Mouse (Mus musculus) hindbrain, embryonic 11.5 days (tissue): ENCODE results near the gene Prrx1. TPM values are rescaled to one million over a fixed set of nuclear protein-coding genes. Genes with fewer than 3 reads are reported as not detected.
A peak's percentile ranks its signal among the peaks of the same experiment; 100 is the strongest.

Experiments used
- ATAC-seq: fragments of 200-750 bp; cut with Nextera tagmentation; 2 replicates; pipeline ENCODE4 v1.8.0; 2017; ENCODE audit warnings: mild to moderate bottlenecking, moderate TSS enrichment, moderate library complexity; ENCODE audit not compliant: low FRiP score
- DNase-seq: peaks from one replicate; pipeline ENCODE4 v3.0.0-alpha.2; 2015; ENCODE audit warnings: low spot score
- H3K27ac ChIP-seq: fragments of 300-500 bp; sonication (generic); 2 replicates; pipeline ENCODE4 v1.5.1; 2014; ENCODE audit warnings: mild to moderate bottlenecking, low read depth, low read length
- H3K27me3 ChIP-seq: fragments of 300-500 bp; sonication (generic); 2 replicates; pipeline ENCODE4 v1.6.1; 2014; ENCODE audit warnings: mild to moderate bottlenecking, low read length, moderate library complexity, mixed read lengths; ENCODE audit not compliant: control insufficient read depth, insufficient read depth
- H3K36me3 ChIP-seq: fragments of 300-500 bp; sonication (generic); 2 replicates; pipeline ENCODE4 v1.6.1; 2014; ENCODE audit warnings: mild to moderate bottlenecking, low read length, moderate library complexity, mixed read lengths; ENCODE audit not compliant: control insufficient read depth, insufficient read depth
- H3K4me1 ChIP-seq: fragments of 300-500 bp; sonication (generic); replicated peaks from 2 replicates; pipeline ENCODE4 v1.6.1; 2014; ENCODE audit warnings: low read length, mixed read lengths; ENCODE audit not compliant: control insufficient read depth, insufficient read depth
- H3K4me2 ChIP-seq: fragments of 300-500 bp; sonication (generic); replicated peaks from 2 replicates; pipeline ENCODE4 v1.6.1; 2014; ENCODE audit warnings: mild to moderate bottlenecking, low read depth, low read length
- H3K4me3 ChIP-seq: fragments of 300-500 bp; sonication (generic); 2 replicates; pipeline ENCODE4 v1.5.1; 2014; ENCODE audit warnings: low read depth, low read length
- H3K9ac ChIP-seq: fragments of 300-500 bp; sonication (generic); 2 replicates; pipeline ENCODE4 v1.6.1; 2014; ENCODE audit warnings: low read depth, low read length
- H3K9me3 ChIP-seq: fragments of 300-500 bp; sonication (generic); 2 replicates; pipeline ENCODE4 v1.6.1; 2016; ENCODE audit warnings: low read length; ENCODE audit not compliant: control insufficient read depth
- whole genome bisulfite sequencing: fragments of 180-500 bp; shearing (Covaris S2); extraction: QIAGEN DNeasy Blood & Tissue Kit; methylation state at CpG from one replicate; pipeline ENCODE4 v1.1.7; 2014; 5-methylcytosine and 5-hydroxymethylcytosine counted together
- polyA plus RNA-seq: library from polyadenylated mRNA; unstranded; fragments of >200 nt; fragmentation: Nextera tagmentation; extraction: Ambion mirVana; gene quantifications from 2 replicates; pipeline ENCODE4 v1.2.1, GENCODE M21; 2014

Prrx1 gene
- polyA plus RNA-seq, 1 experiment from 2014 or later = 71.0 TPM

- Histone ChIP-seq H3K4me1 (no peaks in the 10 kb centered on the region), H3K36me3 (no peaks in the 10 kb centered on the region), H3K27me3 (no peaks in the 10 kb centered on the region), H3K9ac (no peak overlapping the region), H3K27ac (no peak overlapping the region), H3K4me3 (no peak overlapping the region), H3K9me3 (no peaks in the 10 kb centered on the region), H3K4me2 (no peak overlapping the region)
- ATAC-seq = no peak
- 88% methylated on average over 3 of the region's 3 CpGs for WGBS
- DNase-seq = no peak
Observed at GRCm38 (mm10) chr1:163350988-163351387, 37.5 kb upstream of the Prrx1 start.

DNA sequence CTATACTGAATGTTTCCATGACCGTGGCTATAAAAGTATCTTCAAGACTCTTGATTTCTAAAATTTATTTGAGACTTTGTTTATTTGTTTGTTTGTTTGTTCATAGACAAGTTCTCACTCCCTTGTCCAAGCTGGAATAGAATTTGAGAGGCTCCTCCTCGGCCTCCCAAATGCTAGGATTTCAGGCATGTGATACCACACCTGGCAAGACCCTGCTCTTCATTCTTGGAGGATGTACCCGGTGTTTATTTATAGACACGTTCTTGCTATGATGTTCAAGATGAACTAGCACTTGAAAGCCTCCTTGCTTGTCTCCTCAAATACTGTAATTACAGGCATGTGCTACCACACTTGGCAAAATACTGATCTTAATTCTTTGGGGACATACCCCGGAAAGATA, 32.0 kb upstream of the Prrx1 start:
- no peak overlapping the region for H3K4me3 ChIP-seq
- DNase-seq (no peak), ATAC-seq (no peak)
- H3K27me3 ChIP-seq = no peaks in the 10 kb centered on the region
- no peak overlapping the region for H3K4me2 ChIP-seq
- 87% methylated on average over 5 of the region's 5 CpGs for WGBS
- H3K9me3 ChIP-seq = no peaks in the 10 kb centered on the region
- H3K36me3 ChIP-seq = no peaks in the 10 kb centered on the region
- H3K4me1 ChIP-seq = no peaks in the 10 kb centered on the region
- H3K27ac ChIP-seq = no peak overlapping the region
- H3K9ac ChIP-seq = no peak overlapping the region

DNA sequence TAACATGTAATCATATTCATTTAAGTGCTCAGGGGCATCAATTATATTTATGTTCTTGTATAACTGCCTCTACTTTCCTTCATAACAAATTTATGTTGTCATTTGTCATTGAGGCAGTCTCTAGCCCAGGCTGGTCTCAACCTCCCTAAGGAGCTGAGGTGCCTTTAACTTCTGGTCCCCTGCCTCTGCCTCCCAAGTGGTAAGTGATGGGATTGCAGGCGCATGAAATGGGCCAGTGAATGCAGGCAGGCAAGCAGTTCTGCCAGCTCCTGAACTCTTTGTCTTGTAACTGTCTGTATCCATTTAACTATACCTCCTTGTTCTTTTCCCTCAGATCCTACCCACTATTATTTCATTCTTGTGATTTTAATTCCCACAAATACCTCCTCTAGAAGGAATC, 31.4 kb upstream of the Prrx1 start:
- H3K4me1 ChIP-seq = no peaks in the 10 kb centered on the region
- H3K4me3 ChIP-seq = no peak overlapping the region
- ATAC-seq (no peak), DNase-seq (peak; percentile 28)
- H3K36me3 ChIP-seq = no peaks in the 10 kb centered on the region
- no peak overlapping the region for H3K4me2 ChIP-seq
- no peaks in the 10 kb centered on the region for H3K27me3 ChIP-seq
- H3K9me3 ChIP-seq = no peaks in the 10 kb centered on the region
- H3K9ac ChIP-seq = no peak overlapping the region
- 30% methylated on average over 1 of the region's 1 CpGs for WGBS
- H3K27ac ChIP-seq = no peak overlapping the region

DNA sequence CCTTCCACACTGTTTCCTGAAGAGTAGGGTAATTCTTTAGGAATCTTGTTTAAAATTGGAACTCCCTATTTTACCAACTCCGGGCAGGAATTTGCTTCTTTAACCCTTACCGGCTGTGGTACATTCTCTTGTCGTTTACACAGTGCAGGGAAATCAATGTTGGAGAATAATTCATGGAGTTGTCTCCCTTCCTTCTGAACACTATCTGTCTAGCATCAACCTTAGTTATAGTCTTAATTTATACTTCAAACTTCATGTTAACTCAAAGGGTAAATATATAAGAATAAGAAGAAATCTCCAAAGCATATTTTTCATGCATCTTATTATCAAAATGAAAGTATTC, 25.7 kb upstream of the Prrx1 start:
- Histone ChIP-seq H3K4me2 (no peak overlapping the region), H3K36me3 (no peaks in the 10 kb centered on the region), H3K9ac (no peak overlapping the region), H3K27me3 (no peaks in the 10 kb centered on the region), H3K4me3 (no peak overlapping the region), H3K27ac (no peak overlapping the region), H3K9me3 (no peaks in the 10 kb centered on the region), H3K4me1 (no peaks in the 10 kb centered on the region)
- ATAC-seq = no peak
- DNase-seq = no peak
- 72% methylated on average over 3 of the region's 3 CpGs for WGBS

DNA sequence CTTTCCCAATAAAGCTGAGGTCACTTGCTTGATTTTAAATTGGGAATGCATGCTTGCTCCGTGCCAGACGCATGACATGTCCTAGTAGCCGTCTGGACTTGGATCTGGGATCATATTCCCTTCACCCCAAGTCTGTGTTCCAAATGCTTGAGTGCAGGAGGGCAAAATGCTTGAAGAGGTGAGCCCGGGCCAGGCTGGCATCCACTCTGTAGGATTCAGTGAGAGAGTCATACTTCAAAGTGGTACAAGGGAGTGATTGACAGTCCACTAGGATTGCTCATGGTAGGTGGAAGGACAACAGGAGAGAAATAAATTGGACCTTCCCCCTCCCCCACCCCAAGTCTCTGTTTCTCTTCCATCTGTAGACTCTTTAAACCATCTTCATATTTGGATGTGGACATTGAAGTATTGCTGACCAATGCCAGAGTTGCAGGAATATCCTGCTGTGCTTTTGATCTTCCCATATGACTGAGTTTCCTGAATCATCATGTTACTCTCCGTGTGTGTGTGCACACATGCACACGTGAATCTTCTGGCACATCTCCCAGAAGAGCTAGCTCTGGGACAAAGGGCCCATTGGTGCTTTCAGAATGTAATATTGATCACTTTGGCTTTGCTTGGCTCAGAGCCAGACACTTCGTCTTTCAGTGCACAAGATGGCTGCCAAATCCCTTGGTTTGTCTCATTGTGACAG, 25.2 kb upstream of the Prrx1 start:
- H3K27ac ChIP-seq = no peak overlapping the region
- no peak overlapping the region for H3K4me2 ChIP-seq
- no peaks in the 10 kb centered on the region for H3K36me3 ChIP-seq
- DNase-seq = peak; percentile 16
- 0 out of 2 replicates have a peak, but pooled peaks have one; percentile 25 for ATAC-seq
- no peaks in the 10 kb centered on the region for H3K4me1 ChIP-seq
- no peak overlapping the region for H3K9ac ChIP-seq
- no peak overlapping the region for H3K4me3 ChIP-seq
- H3K27me3 ChIP-seq = no peaks in the 10 kb centered on the region
- no peaks in the 10 kb centered on the region for H3K9me3 ChIP-seq
- WGBS = 60% methylated on average over 7 of the region's 7 CpGs

- no peak for ATAC-seq
- no peak overlapping the region for H3K9ac ChIP-seq
- 93% methylated on average over 2 of the region's 2 CpGs for WGBS
- H3K9me3 ChIP-seq = no peaks in the 10 kb centered on the region
- no peaks in the 10 kb centered on the region for H3K27me3 ChIP-seq
- H3K4me3 ChIP-seq = no peak overlapping the region
- no peaks in the 10 kb centered on the region for H3K4me1 ChIP-seq
- no peaks in the 10 kb centered on the region for H3K36me3 ChIP-seq
- H3K4me2 ChIP-seq = no peak overlapping the region
- no peak for DNase-seq
- H3K27ac ChIP-seq = no peak overlapping the region
Observed at GRCm38 (mm10) chr1:163337821-163338220, 24.3 kb upstream of the Prrx1 start.

GRCm38 (mm10) chr1:163327279-163327678, 13.8 kb upstream of the Prrx1 start:
- Histone ChIP-seq H3K27ac (no peak overlapping the region), H3K9me3 (no peaks in the 10 kb centered on the region), H3K9ac (no peak overlapping the region), H3K4me2 (no peak overlapping the region), H3K27me3 (no peaks in the 10 kb centered on the region), H3K4me1 (no peaks in the 10 kb centered on the region), H3K36me3 (no peaks in the 10 kb centered on the region), H3K4me3 (no peak overlapping the region)
- DNase-seq = no peak
- WGBS = 60% methylated on average over 2 of the region's 2 CpGs
- ATAC-seq = no peak

DNA sequence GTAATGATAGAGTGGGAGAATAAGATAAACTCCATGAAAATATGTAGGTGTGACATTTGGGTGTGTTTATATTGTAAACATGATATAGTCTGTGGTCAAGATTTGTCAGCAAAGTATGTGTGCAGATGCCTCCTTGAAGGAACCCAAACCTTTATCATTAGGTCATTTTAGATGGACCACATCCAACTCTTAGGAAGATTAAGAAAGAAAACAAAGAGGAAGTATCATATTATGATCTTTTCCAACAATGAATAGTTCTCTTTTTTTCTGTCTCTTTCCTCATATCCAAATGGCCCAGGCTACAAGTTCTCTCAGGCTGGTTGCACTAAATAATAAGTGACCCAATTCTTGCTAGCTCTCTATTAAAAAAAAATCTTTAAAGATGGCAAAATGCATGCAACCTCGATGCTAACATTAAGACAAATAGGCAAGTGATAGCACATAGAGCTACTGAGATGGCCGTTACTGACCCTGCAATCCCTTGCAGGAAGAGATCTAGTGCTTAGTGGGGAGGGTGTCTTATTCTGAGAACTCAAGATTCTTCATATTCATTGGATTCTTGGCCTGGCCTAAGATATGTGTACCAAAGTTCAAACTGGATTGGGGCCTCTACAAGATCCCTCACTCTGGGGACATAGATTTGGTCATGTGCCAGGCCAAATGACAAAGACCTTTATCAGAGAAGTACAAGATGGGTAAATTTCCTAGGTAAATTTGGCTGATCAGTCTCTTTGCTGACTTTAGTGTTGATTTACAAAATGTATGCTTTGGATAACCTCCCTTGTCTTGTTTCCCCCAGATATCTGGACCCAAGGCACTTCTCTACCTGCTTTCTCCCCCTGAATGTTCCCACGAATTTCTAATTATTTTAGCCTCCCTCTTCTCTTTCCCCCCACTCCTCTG, 6.4 kb upstream of the Prrx1 start:
- H3K36me3 ChIP-seq = no peaks in the 10 kb centered on the region
- no peak overlapping the region for H3K4me2 ChIP-seq
- H3K9ac ChIP-seq = no peak overlapping the region
- 73% methylated on average over 3 of the region's 3 CpGs for WGBS
- no peak for ATAC-seq
- H3K4me3 ChIP-seq = no peak overlapping the region
- H3K4me1 ChIP-seq = no peaks in the 10 kb centered on the region
- DNase-seq = no peak
- H3K27ac ChIP-seq = no peak overlapping the region
- peaks cover 12% of the 10 kb centered on the region for H3K27me3 ChIP-seq
- no peaks in the 10 kb centered on the region for H3K9me3 ChIP-seq

- Histone ChIP-seq H3K36me3 (no peaks in the 10 kb centered on the region), H3K27ac (no peak overlapping the region), H3K4me1 (peaks cover 2% of the 10 kb centered on the region), H3K9me3 (no peaks in the 10 kb centered on the region), H3K4me2 (no peak overlapping the region), H3K27me3 (peaks cover 29% of the 10 kb centered on the region), H3K9ac (no peak overlapping the region), H3K4me3 (no peak overlapping the region)
- DNase-seq (no peak), ATAC-seq (no peak)
- WGBS = 39% methylated on average over 1 of the region's 1 CpGs
Observed at GRCm38 (mm10) chr1:163316920-163317319, 3.4 kb upstream of the Prrx1 start.
